Mouse (Mus musculus) right cerebral cortex, postnatal 25 days (tissue): ENCODE data around the gene Ptgds.

Source experiments
- DNase-seq: peaks from one replicate; pipeline ENCODE4 v3.0.0; 2022

Ptgds gene

GRCm38 (mm10) chr2:25441067-25441466 is 28.8 kb downstream of the Ptgds start:
- no peak for DNase-seq

GRCm38 (mm10) chr2:25436286-25436820 is 33.5 kb downstream of the Ptgds start:
- no peak for DNase-seq

- DNase-seq, result no peak
These were observed 35.6 kb downstream of the Ptgds start for GRCm38 (mm10) chr2:25434292-25434691.

GRCm38 (mm10) chr2:25433101-25433500 is 36.7 kb downstream of the Ptgds start:
- DNase-seq, result no peak

GRCm38 (mm10) chr2:25432326-25433098 is 37.3 kb downstream of the Ptgds start:
- DNase-seq, result no peak

GRCm38 (mm10) chr2:25431308-25431855 is 38.5 kb downstream of the Ptgds start:
- no peak for DNase-seq

- DNase-seq, result no peak
These were observed 39.2 kb downstream of the Ptgds start for GRCm38 (mm10) chr2:25430395-25431233.

- no peak for DNase-seq
These were observed 40.2 kb downstream of the Ptgds start for GRCm38 (mm10) chr2:25429435-25430180.

- peak; percentile 98 for DNase-seq
These were observed 41.2 kb downstream of the Ptgds start, which contains the start of gene Abca2 for GRCm38 (mm10) chr2:25428442-25429236. TSS of gene Abca2 (plus strand) at chr2:25428703.

- DNase-seq, result no peak
These were observed 42.6 kb downstream of the Ptgds start for GRCm38 (mm10) chr2:25427256-25427655.

- no peak for DNase-seq
These were observed 43.1 kb downstream of the Ptgds start for GRCm38 (mm10) chr2:25426721-25427191.

- no peak for DNase-seq
These were observed 44.4 kb downstream of the Ptgds start for GRCm38 (mm10) chr2:25425481-25425880.

GRCm38 (mm10) chr2:25423626-25424025 is 46.2 kb downstream of the Ptgds start:
- no peak for DNase-seq

GRCm38 (mm10) chr2:25422587-25423410 is 47.0 kb downstream of the Ptgds start, which contains the start of gene Fut7:
TSS of gene Fut7 (plus strand) at chr2:25423267.
- no peak for DNase-seq

- no peak for DNase-seq
These were observed 48.0 kb downstream of the Ptgds start for GRCm38 (mm10) chr2:25421896-25422295.

- DNase-seq, result no peak
These were observed 52.4 kb downstream of the Ptgds start for GRCm38 (mm10) chr2:25417426-25417825.
